Mouse (Mus musculus) heart, embryonic 16.5 days (tissue): ENCODE data around the gene Fdxr. TPM values are rescaled to one million over a fixed set of nuclear protein-coding genes. Genes with fewer than 3 reads are reported as not detected.
A peak's percentile ranks its signal among the peaks of the same experiment; 100 is the strongest.

Source experiments
- ATAC-seq: fragments of 200-750 bp; cut with Nextera tagmentation; replicated peaks from 2 replicates; pipeline ENCODE4 v1.8.0; 2017; ENCODE audit warnings: moderate number of reproducible peaks; ENCODE audit not compliant: insufficient read depth, low FRiP score; ENCODE audit errors: extremely low read depth
- H3K27ac ChIP-seq: fragments of 300-500 bp; sonication (generic); 2 replicates; pipeline ENCODE4 v1.5.1; 2014; ENCODE audit warnings: mild to moderate bottlenecking, low read length, control low read depth, moderate library complexity
- H3K27me3 ChIP-seq: fragments of 300-500 bp; sonication (generic); 2 replicates; pipeline ENCODE4 v1.6.1; 2014; ENCODE audit warnings: low read length, mixed read lengths; ENCODE audit not compliant: control insufficient read depth, insufficient read depth
- H3K36me3 ChIP-seq: fragments of 300-500 bp; sonication (generic); 2 replicates; pipeline ENCODE4 v1.6.1; 2014; ENCODE audit not compliant: control insufficient read depth, insufficient read depth
- H3K4me1 ChIP-seq: fragments of 300-500 bp; sonication (generic); 2 replicates; pipeline ENCODE4 v1.6.1; 2014; ENCODE audit warnings: low read length, mixed read lengths; ENCODE audit not compliant: control insufficient read depth, insufficient read depth
- H3K4me2 ChIP-seq: fragments of 300-500 bp; sonication (generic); 2 replicates; pipeline ENCODE4 v1.6.1; 2014; ENCODE audit warnings: low read depth, mild to moderate bottlenecking, control low read depth, low read length
- H3K4me3 ChIP-seq: fragments of 300-500 bp; sonication (generic); 2 replicates; pipeline ENCODE4 v1.5.1; 2014; ENCODE audit warnings: mild to moderate bottlenecking, control low read depth, low read length
- H3K9ac ChIP-seq: fragments of 300-500 bp; sonication (generic); 2 replicates; pipeline ENCODE4 v1.6.1; 2014; ENCODE audit warnings: low read length, control low read depth
- H3K9me3 ChIP-seq: fragments of 300-500 bp; sonication (generic); replicated peaks from 2 replicates; pipeline ENCODE4 v1.6.1; 2016; ENCODE audit warnings: low read length; ENCODE audit not compliant: control insufficient read depth
- WGBS: fragments of 180-500 bp; shearing (Covaris S2); extraction: QIAGEN DNeasy Blood & Tissue Kit; methylation state at CpG from one replicate; pipeline ENCODE4 v1.1.7; 2014; 5-methylcytosine and 5-hydroxymethylcytosine counted together
- polyA plus RNA-seq: library from polyadenylated mRNA; unstranded; fragments of >200 nt; fragmentation: Nextera tagmentation; extraction: Ambion mirVana; gene quantifications from 2 replicates; pipeline ENCODE4 v1.2.1, GENCODE M21; 2015

The Fdxr gene
- polyA plus RNA-seq, 1 experiment from 2014 or later, result 14.7 TPM

DNA sequence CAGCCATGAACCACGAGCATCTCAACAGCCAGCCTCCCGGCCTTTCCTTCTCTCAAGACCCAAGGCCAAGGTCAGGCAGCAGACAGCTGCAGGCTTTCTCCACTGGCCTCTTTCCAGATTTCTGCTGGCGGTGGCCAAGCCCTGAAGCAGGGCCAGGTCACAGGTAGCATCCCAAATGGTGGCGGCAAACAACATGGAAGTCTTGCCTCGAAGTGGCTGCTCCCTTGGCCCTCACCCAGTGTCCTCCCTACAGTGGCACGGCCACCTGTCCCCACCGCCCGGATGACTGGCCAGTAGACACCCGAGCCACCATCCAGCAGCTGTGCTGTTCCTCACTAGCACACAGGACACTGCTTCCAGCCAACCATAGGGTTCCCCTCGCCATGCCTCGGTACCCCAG lies 35.4 kb downstream of the Fdxr start:
- no peak for ATAC-seq
- WGBS, result 84% methylated on average over 11 of the region's 11 CpGs
- Histone ChIP-seq H3K4me3 (no peak overlapping the region), H3K9ac (no peak overlapping the region), H3K4me1 (peaks cover 3% of the 10 kb centered on the region; the same call in 1 of the 2 replicates), H3K36me3 (no peaks in the 10 kb centered on the region), H3K27ac (no peak overlapping the region), H3K4me2 (no peak overlapping the region), H3K27me3 (0 out of 2 replicates have a peak, but pooled peaks cover under 1% of the 10 kb centered on the region), H3K9me3 (no peaks in the 10 kb centered on the region)

- WGBS, result 26% methylated on average over 5 of the region's 5 CpGs
- no peaks in the 10 kb centered on the region for H3K9me3 ChIP-seq
- no peaks in the 10 kb centered on the region for H3K36me3 ChIP-seq
- H3K9ac ChIP-seq, result no peak overlapping the region
- ATAC-seq, result no peak
- H3K27me3 ChIP-seq, result 0 out of 2 replicates have a peak, but pooled peaks cover 2% of the 10 kb centered on the region
- no peak overlapping the region for H3K4me3 ChIP-seq
- no peak overlapping the region for H3K27ac ChIP-seq
- no peak overlapping the region for H3K4me2 ChIP-seq
- H3K4me1 ChIP-seq, result peaks cover 10% of the 10 kb centered on the region
Measured at GRCm38 (mm10) chr11:115236570-115236969, 40.3 kb downstream of the Fdxr start.

DNA sequence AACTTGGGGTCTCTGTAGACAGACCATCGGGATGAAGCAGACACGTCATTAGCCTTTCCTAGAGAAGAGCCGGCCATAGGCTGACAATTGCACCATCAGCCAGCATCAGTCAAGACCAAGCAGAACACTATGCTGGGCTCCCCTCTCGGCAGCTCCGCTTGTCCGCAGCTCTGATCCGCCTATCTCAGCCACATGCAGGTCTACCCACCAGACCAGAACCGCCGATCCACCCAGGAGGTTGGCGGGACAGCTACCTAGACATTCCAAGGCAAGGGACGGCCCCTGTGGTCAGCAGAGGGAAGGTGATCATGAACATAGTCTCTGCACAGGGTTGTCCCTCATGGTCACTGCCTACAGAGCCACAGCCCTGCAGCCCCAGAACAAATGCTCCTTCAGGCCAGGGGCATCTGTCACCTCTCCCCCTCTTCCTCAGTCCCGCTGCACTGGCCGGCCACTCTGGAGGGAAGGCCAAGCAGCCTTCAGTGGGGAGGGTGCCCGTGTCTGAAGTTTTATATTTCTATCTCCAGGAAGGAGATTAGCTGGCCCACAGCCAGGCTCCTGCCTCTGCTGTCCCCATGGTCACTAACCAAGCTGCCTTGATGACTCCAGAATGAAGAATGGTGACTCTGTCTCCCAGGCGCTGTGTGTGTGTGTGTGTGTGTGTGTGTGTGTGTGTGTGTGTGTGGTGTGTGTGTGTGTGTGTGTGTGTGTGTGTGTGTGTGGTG lies 42.4 kb downstream of the Fdxr start:
- 56% methylated on average over 15 of the region's 15 CpGs for WGBS
- 0 out of 2 replicates have a peak, but pooled peaks cover 2% of the 10 kb centered on the region for H3K27me3 ChIP-seq

GRCm38 (mm10) chr11:115233526-115234290 lies 43.1 kb downstream of the Fdxr start:
- Histone ChIP-seq H3K36me3 (no peaks in the 10 kb centered on the region), H3K9ac (no peak overlapping the region), H3K27ac (no peak overlapping the region), H3K4me1 (peaks cover 23% of the 10 kb centered on the region), H3K4me2 (no peak overlapping the region), H3K4me3 (no peak overlapping the region), H3K27me3 (0 out of 2 replicates have a peak, but pooled peaks cover 2% of the 10 kb centered on the region), H3K9me3 (no peaks in the 10 kb centered on the region)
- WGBS, result 74% methylated on average over 20 of the region's 20 CpGs
- no peak for ATAC-seq

More for the DNA sequence above, 42.4 kb downstream of the Fdxr start:
- ATAC-seq, result no peak
- no peaks in the 10 kb centered on the region for H3K36me3 ChIP-seq
- H3K27ac ChIP-seq, result no peak overlapping the region
- H3K9me3 ChIP-seq, result no peaks in the 10 kb centered on the region
- no peak overlapping the region for H3K4me3 ChIP-seq
- H3K4me2 ChIP-seq, result no peak overlapping the region
- no peak overlapping the region for H3K9ac ChIP-seq
- peaks cover 16% of the 10 kb centered on the region for H3K4me1 ChIP-seq

- Histone ChIP-seq H3K4me3 (no peak overlapping the region), H3K9ac (no peak overlapping the region), H3K27me3 (0 out of 2 replicates have a peak, but pooled peaks cover 2% of the 10 kb centered on the region), H3K9me3 (no peaks in the 10 kb centered on the region), H3K36me3 (no peaks in the 10 kb centered on the region), H3K4me2 (no peak overlapping the region), H3K27ac (no peak overlapping the region), H3K4me1 (peaks cover 28% of the 10 kb centered on the region)
- ATAC-seq, result no peak
- WGBS, result 87% methylated on average over 5 of the region's 5 CpGs
Measured at GRCm38 (mm10) chr11:115232889-115233288, 44.0 kb downstream of the Fdxr start.

- Histone ChIP-seq H3K4me3 (no peak overlapping the region), H3K27me3 (0 out of 2 replicates have a peak, but pooled peaks cover 2% of the 10 kb centered on the region), H3K27ac (peak overlapping the region; percentile 69), H3K36me3 (no peaks in the 10 kb centered on the region), H3K9ac (0 out of 2 replicates have a peak overlapping the region, but pooled peaks have one; percentile 22), H3K4me2 (no peak overlapping the region), H3K4me1 (peaks cover 34% of the 10 kb centered on the region), H3K9me3 (no peaks in the 10 kb centered on the region)
- WGBS, result 71% methylated on average over 9 of the region's 9 CpGs
- ATAC-seq, result no peak
Measured at GRCm38 (mm10) chr11:115231924-115232323, 44.9 kb downstream of the Fdxr start.

DNA sequence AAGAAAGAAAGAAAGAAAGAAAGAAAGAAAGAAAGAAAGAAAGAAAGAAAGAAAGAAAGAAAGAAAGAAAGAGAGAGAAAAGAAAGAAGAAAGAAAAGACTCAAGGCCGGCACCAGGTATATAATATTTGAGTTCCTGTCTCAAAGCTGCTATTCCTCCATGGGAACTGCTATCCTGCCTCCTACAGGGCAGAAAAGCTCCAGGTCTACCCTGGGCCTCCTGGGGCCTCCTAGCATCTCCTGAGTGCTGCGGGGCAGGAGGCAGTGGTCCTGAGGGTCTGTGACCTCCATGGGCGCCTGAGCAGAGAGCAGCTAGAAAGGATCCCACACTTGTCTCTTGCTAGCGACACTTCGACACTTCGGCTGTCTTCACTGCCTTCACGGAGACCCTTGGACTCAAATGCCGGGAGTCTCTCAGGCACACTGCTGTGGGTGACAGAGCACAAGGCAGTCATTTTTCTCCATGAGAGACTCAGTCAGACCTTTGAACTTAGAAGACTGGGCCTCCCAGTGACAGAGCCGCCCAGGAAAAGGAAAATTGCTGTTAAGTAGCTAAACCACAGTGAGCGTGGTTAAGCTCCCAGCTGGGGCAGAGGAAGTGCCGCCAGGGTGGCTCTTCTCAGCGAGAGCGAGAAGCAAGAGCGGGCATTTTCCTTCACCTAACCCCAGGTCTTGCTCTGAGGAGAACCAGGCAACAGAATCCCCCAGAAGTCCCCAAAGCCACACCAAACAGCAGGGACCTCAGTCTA lies 45.5 kb downstream of the Fdxr start:
- Histone ChIP-seq H3K4me1 (peaks cover 37% of the 10 kb centered on the region), H3K27me3 (0 out of 2 replicates have a peak, but pooled peaks cover 2% of the 10 kb centered on the region), H3K4me2 (no peak overlapping the region; the same call in 1 of the 2 replicates), H3K27ac (peak overlapping the region; percentile 74), H3K36me3 (no peaks in the 10 kb centered on the region), H3K9ac (0 out of 2 replicates have a peak overlapping the region, but pooled peaks have one; percentile 22), H3K9me3 (no peaks in the 10 kb centered on the region), H3K4me3 (no peak overlapping the region)
- 62% methylated on average over 14 of the region's 14 CpGs for WGBS
- ATAC-seq, result no peak; the same call in 1 of the 2 replicates

- peaks cover 41% of the 10 kb centered on the region for H3K4me1 ChIP-seq
- ATAC-seq, result peak; percentile 45
- H3K36me3 ChIP-seq, result no peaks in the 10 kb centered on the region
- H3K9me3 ChIP-seq, result no peaks in the 10 kb centered on the region
- H3K4me2 ChIP-seq, result no peak overlapping the region
- H3K27me3 ChIP-seq, result 0 out of 2 replicates have a peak, but pooled peaks cover 2% of the 10 kb centered on the region
- no peak overlapping the region for H3K4me3 ChIP-seq
- H3K27ac ChIP-seq, result no peak overlapping the region
- WGBS, result 43% methylated on average over 15 of the region's 15 CpGs
- no peak overlapping the region for H3K9ac ChIP-seq
Measured at GRCm38 (mm10) chr11:115229021-115229930, 47.6 kb downstream of the Fdxr start.
